Mouse (Mus musculus) stomach, postnatal 0 days (tissue): ENCODE measurements at regions not wholly inside any gene's neighbourhood (a gene's known extent, or its start where the extent isn't known, plus 50 kb on each side); places are given as distances from the start of the nearest gene placed in this dataset.

ENCODE experiments used
- CTCF ChIP-seq: IDR thresholded peaks from 2 replicates; pipeline ENCODE4 v1.5.1; 2016; ENCODE audit warnings: antibody characterized with exemption, low read depth, mild to moderate bottlenecking, moderate library complexity
- EP300 ChIP-seq: optimal IDR thresholded peaks from 2 replicates; pipeline ENCODE3; 2016; ENCODE audit warnings: antibody characterized with exemption

GRCm38 (mm10) chr1:64190097-64190496 lies 68.0 kb upstream of the Klf7 start:
- TF ChIP-seq CTCF (no peak), EP300 (no peak)
